15 mouse cellular contexts compared by ENCODE assay signal in genomic region chr5:31815129-31815528, GRCm38 (mm10).
DNase-seq lines count a peak whose midpoint lies in the region; ATAC-seq and TF ChIP-seq lines count a peak whose summit lies in the region.
"Had no signal": no experiment of that assay in that cellular context is flagged by ENCODE, and none has a peak within 500 bp of the region (broad histone marks: within the 10 kb centered on the region; RNA-seq: fewer than 3 reads in every experiment).

No protein-coding gene starts in this region.

- 71% methylated on average over 7 of the region's 7 CpGs for WGBS in embryonic facial prominence, embryonic 11.5 days

- H3K4me3 ChIP-seq in testis, adult 2 months (ENCODE audit: control insufficient read depth, low read depth, low read length), result peak overlapping the region; percentile 64
- H3K4me3 ChIP-seq in embryonic facial prominence, embryonic 11.5 days (ENCODE audit: low read depth, low read length), result no peak overlapping the region
- H3K4me3 ChIP-seq: forebrain, embryonic 12.5 days; gastrocnemius, adult 2 months; heart, embryonic 12.5 days had no signal

- no peak overlapping the region for H3K4me2 ChIP-seq in embryonic facial prominence, embryonic 11.5 days (ENCODE audit: low read depth, low read length)
- H3K4me2 ChIP-seq: forebrain, embryonic 12.5 days; heart, embryonic 12.5 days had no signal

- no peak overlapping the region for H3K9ac ChIP-seq in embryonic facial prominence, embryonic 11.5 days (replicated peaks; ENCODE audit: low read length)
- H3K9ac ChIP-seq: forebrain, embryonic 12.5 days; heart, embryonic 12.5 days had no signal

- TF ChIP-seq POLR2A in testis, adult 2 months (IDR thresholded peaks at IDR 0.05; ENCODE audit: control insufficient read depth, low read depth, low read length), result no peak

- no peaks in the 10 kb centered on the region for H3K4me1 ChIP-seq in testis, adult 2 months (ENCODE audit: control insufficient read depth, insufficient read depth, low read length)
- H3K4me1 ChIP-seq in embryonic facial prominence, embryonic 11.5 days (ENCODE audit: control insufficient read depth, insufficient read depth, low read length), result no peaks in the 10 kb centered on the region

- ATAC-seq in embryonic facial prominence, embryonic 11.5 days (replicated peaks; ENCODE audit: insufficient number of reproducible peaks, low FRiP score, low TSS enrichment, low read depth), result no peak
- ATAC-seq in erythroblast, adult 5-6 weeks (replicated peaks; ENCODE audit: low FRiP score, poor library complexity, severe bottlenecking), result no peak

- TF ChIP-seq CTCF in testis, adult 2 months (IDR thresholded peaks at IDR 0.05; ENCODE audit: control insufficient read depth, insufficient read depth, insufficient replicate concordance, low read depth, low read length), result no peak

- no peak overlapping the region for H3K27ac ChIP-seq in testis, adult 2 months (ENCODE audit: control insufficient read depth, insufficient read depth, low read depth, low read length)
- no peak overlapping the region for H3K27ac ChIP-seq in embryonic facial prominence, embryonic 11.5 days (replicated peaks; ENCODE audit: low read depth, low read length)
- H3K27ac ChIP-seq: forebrain, embryonic 12.5 days; gastrocnemius, adult 2 months had no signal

- DNase-seq in heart, postnatal 4 days, result peak; percentile 43
- no peak for DNase-seq in heart, adult 8-10 months (ENCODE audit: low spot score)
- no peak for DNase-seq in testis, postnatal 14 days (ENCODE audit: low spot score)
- DNase-seq in embryonic facial prominence, embryonic 11.5 days (ENCODE audit: low spot score), result peak; percentile 67
- no peak for DNase-seq in liver
- DNase-seq in urinary bladder, postnatal 10 days (ENCODE audit: low spot score), result no peak
- DNase-seq: gastrocnemius, adult 2 months; lung, adult 18-20 months; midbrain, embryonic 14.5 days; right cerebral cortex, postnatal 14 days had no signal

- no peaks in the 10 kb centered on the region for H3K36me3 ChIP-seq in testis, adult 2 months (ENCODE audit: control insufficient read depth, insufficient read depth, low read length)
- no peaks in the 10 kb centered on the region for H3K36me3 ChIP-seq in embryonic facial prominence, embryonic 11.5 days (replicated peaks; ENCODE audit: control insufficient read depth, insufficient read depth, low read depth, low read length)
- H3K36me3 ChIP-seq: forebrain, embryonic 12.5 days; heart, embryonic 12.5 days had no signal

- H3K9me3 ChIP-seq in embryonic facial prominence, embryonic 11.5 days (replicated peaks; ENCODE audit: control insufficient read depth, low read length), result no peaks in the 10 kb centered on the region
- H3K9me3 ChIP-seq: forebrain, embryonic 12.5 days; heart, embryonic 12.5 days had no signal

- H3K27me3 ChIP-seq in testis, adult 2 months (ENCODE audit: control insufficient read depth, insufficient read depth, low read length), result no peaks in the 10 kb centered on the region
- H3K27me3 ChIP-seq in embryonic facial prominence, embryonic 11.5 days (ENCODE audit: control insufficient read depth, insufficient read depth, low read length), result no peaks in the 10 kb centered on the region
- H3K27me3 ChIP-seq: CH12.LX; forebrain, embryonic 12.5 days; heart, embryonic 12.5 days had no signal

Comparison
In these comparisons a context has a peak if more than half of its experiments do, and no peak if none do; other contexts are left out.
1. DNase-seq: peak in heart, postnatal 4 days (single experiment) and embryonic facial prominence, embryonic 11.5 days (single experiment); none in heart, adult 8-10 months (single experiment), testis, postnatal 14 days (single experiment), liver (single experiment) and urinary bladder, postnatal 10 days (single experiment).